Mouse (Mus musculus) G1E-ER4 (cell line): Measurements from ENCODE around the gene Birc3. TPM values are rescaled to one million over a fixed set of nuclear protein-coding genes. Genes with fewer than 3 reads are reported as not detected.

Experiments
- GATA1 ChIP-seq: IDR thresholded peaks from one replicate; pipeline ENCODE4 v1.8.0; 2012; ENCODE audit warnings: low read length, inconsistent platforms
- polyA plus RNA-seq: library from polyadenylated mRNA; stranded (reverse); fragments of >175 nt; gene quantifications from 2 replicates; pipeline ENCODE4 v1.2.3, GENCODE M21; 2012

Birc3 gene
- polyA plus RNA-seq, 1 experiment = 3.6 TPM

- TF ChIP-seq GATA1 = no peak
Observed at GRCm38 (mm10) chr9:7836905-7837805, 35.8 kb downstream of the Birc3 start, which contains the start of gene Birc2. Birc2 (minus strand) TSS chr9:7837064.

- no peak for TF ChIP-seq GATA1
Observed at GRCm38 (mm10) chr9:7836331-7836730, 36.7 kb downstream of the Birc3 start.

- no peak for TF ChIP-seq GATA1
Observed at GRCm38 (mm10) chr9:7835302-7835701, 37.7 kb downstream of the Birc3 start.

- TF ChIP-seq GATA1 = no peak
Observed at GRCm38 (mm10) chr9:7833421-7833820, 39.6 kb downstream of the Birc3 start.

GRCm38 (mm10) chr9:7829531-7830528 lies 43.2 kb downstream of the Birc3 start:
- no peak for TF ChIP-seq GATA1

- TF ChIP-seq GATA1 = no peak
Observed at GRCm38 (mm10) chr9:7828706-7829105, 44.3 kb downstream of the Birc3 start.

- TF ChIP-seq GATA1 = no peak
Observed at GRCm38 (mm10) chr9:7824916-7825315, 48.1 kb downstream of the Birc3 start.

GRCm38 (mm10) chr9:7822758-7823157 lies 50.2 kb downstream of the Birc3 start:
- no peak for TF ChIP-seq GATA1

GRCm38 (mm10) chr9:7805101-7805506 lies 67.9 kb downstream of the Birc3 start:
- no peak for TF ChIP-seq GATA1

Other genes starting within 250 kb of the Birc3 start
- not detected in 2 replicates for gene Mmp20, start 245.0 kb downstream of the Birc3 start, polyA plus RNA-seq
- gene Mmp7, start 181.1 kb downstream of the Birc3 start, polyA plus RNA-seq = not detected in 2 replicates
- gene Tmem123, start 109.1 kb downstream of the Birc3 start, polyA plus RNA-seq = 44.0 and 57.2 TPM in 2 replicates
- gene Birc2, start 36.1 kb downstream of the Birc3 start, polyA plus RNA-seq = 10.1 and 18.2 TPM in 2 replicates
- 7.0 and 7.4 TPM in 2 replicates for gene Yap1, start 131.4 kb upstream of the Birc3 start, polyA plus RNA-seq
- gene Cfap300, start 169.6 kb upstream of the Birc3 start, polyA plus RNA-seq = 4.4 and 5.5 TPM in 2 replicates